Mouse (Mus musculus): ENCODE measurements around the gene Fgd2.

Fgd2 gene

DNA sequence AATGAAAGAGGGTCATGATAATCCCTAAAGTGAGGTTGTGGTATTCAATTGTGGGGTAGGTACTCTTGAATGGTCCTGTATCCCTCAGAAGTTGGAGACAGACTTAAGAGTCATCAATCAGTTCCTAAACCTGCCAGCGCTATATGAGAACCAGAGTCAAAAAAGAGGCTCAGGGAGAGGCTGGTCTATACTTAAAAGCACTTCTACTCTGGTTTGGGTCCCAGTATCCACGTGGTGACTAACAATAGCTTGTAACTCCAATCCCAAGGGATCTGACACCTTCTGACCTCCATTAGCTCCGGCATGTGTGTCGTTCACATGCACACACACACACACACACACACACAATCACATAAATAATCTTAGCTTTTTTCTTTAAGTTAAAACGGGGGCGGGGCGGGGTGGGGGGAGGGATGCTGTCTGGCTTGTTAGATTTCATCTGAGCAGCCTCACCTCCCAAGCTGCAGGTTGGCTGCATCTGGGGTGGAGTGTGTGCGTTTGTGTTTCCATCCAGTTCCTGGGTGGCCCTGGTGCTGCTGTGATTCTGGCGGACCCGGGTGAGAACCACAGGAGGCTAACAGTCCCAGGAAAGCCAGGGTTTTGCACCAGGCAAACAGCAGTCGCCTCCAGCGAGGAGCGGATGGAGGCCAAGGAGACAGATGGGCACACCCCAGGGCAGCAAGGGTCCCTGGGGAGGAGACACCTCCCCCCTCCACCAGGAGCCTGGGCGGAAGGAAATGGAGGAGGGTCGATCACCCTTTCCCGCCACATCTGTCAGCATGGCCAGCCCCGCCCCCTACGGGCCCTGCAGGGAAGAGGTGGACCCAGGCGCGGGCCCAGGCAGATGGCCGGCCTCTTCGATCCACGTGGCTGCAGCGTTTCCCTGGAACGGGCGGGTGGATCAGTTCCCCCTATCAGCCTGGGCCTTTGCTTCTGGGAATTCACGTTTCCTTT lies 37.0 kb downstream of the Fgd2 start:
- DNase-seq (ENCODE audit: low spot score), result peak; percentile 47

DNA sequence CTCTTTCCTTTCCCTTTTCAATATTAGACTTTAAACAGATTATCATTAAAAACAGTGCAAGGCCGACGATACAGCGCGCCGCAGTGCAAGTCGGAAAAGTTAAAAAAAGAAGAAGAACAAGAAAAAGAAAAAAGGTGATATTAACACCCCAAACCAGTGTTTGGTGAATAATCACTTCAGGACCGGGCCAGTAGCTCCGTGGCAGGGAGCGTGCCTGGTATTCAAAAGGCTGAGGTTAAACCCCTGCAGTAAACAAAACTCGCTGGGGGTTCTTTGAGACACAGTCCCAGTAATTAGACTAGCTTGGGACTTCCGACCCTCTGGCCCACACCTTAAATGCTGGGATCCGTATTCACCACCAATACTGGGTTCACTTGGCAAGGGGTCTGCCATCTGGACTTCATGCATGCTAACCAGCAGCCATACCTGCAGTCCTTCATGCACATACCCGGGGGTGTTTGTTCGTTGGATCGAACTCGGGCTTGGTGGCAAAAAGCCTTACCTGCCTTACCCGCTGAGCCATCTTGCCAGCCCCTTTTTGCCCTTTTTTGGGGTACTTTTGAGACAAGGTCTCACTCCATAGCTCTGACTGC lies 37.8 kb downstream of the Fgd2 start:
- no peak for DNase-seq (ENCODE audit: low spot score)

DNA sequence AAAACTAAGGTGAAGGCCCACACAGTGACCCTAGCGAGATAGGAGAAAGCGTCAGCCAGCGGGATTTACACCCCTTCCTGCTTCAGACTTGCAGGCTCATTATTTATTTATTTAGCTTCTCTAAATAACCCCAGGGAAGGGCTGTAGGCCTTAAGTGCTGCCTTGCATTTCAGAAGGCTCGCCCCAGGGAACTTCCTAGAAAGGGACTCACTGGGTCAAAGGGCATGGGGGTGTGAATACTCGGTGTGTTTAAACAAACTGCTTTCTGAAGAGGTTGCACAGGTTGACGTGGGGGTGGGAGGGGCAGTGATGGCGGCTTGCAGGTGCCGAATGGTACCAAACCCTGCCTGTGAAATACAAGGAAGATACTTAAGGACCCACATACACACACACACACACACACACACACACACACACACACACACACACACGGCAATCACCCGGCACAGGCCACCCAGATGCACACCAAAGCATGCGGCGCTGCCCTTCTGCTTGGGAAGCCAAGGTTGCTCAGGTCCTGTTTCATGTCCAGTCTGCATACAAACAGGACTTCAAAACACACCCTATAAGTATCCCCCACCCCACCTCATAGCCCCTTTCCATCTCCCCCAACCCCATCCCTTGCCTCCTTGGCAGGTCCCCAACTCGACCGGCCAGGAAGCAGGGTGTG lies 38.7 kb downstream of the Fgd2 start:
- DNase-seq (ENCODE audit: low spot score), result no peak

DNA sequence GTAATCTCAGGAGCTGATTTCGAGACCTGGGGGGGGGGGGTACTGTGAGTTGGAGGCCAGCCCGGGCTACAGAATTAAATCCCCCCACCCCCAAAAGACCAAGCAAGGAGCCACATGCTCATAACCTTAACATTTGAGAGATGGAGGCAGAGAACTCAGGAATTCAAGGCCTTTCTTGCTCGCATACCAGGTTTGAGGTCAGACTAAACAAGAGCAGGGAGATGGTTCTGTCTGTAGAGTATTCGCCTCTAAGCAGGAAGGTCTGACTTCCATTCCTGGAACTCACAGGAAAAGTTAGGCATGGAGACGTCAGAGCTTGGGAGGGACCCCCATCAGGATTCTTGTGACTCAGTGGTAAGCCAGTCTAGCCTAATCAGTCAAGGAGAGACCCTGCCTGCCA lies 39.3 kb downstream of the Fgd2 start:
- no peak for DNase-seq (ENCODE audit: low spot score)

DNA sequence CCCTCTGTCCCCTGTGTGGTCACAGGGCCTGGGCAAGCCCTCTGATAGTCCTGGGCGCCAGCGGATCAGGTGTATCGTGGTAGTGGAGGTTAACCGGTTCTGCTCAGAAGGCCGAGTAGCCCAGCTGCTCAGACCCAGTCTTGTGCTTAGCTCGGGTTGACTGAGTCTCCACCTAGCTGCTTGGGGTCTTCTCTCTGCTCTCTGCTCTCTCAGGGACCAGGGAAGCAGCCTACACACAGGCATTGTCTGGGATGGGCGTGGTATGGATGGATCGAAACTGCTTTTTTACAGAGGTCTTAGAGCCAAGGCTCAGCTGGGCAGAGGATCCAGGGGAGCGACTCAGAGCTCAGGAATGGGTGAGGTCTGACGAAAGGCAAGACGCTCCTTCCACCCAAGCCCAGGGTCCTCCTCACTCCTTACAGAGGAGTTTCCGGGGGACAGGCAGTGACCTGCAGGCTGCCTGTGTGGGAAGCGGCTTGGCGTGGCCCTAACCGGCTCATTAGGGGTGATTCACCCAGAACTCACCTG lies 41.1 kb downstream of the Fgd2 start:
- DNase-seq (ENCODE audit: low spot score), result no peak

DNA sequence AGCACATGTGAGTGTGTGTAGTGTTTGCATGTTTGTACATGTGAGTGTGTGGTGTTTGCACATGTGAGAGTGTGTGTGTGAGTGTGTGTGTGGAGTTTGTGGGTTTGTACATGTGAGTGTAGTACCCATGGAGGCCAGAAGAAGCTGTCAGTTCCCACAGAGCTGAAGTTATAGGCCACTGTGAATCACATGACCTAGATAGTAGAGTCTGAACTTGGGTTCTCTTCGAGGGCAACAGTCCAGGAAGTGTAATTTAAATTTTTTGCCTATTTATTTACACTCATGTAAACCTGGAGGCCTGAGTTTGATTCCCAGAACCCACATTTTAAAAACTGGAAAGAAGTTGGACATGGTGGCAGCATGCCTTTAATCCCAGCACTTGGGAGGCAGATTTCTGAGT lies 42.5 kb downstream of the Fgd2 start:
- no peak for DNase-seq (ENCODE audit: low spot score)

DNA sequence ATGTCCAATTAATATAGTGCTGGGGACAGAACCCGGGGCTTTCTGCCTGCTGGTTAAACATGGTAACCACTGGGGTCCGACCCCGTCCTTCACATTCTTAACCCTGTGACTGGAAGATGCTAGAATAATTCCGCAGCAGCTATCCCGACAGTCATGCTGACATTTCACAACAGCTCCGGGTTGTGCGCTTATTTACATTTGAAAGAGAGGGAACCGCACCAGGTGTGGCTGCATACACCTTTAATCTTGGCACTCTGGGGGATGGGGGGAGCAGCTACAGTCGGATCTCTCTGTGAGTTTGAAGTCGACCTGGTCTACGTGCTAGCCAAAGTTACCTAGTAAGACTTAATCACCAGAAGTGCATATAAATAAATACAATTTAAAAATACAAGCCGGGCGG lies 44.8 kb downstream of the Fgd2 start:
- no peak for DNase-seq (ENCODE audit: low spot score)

DNA sequence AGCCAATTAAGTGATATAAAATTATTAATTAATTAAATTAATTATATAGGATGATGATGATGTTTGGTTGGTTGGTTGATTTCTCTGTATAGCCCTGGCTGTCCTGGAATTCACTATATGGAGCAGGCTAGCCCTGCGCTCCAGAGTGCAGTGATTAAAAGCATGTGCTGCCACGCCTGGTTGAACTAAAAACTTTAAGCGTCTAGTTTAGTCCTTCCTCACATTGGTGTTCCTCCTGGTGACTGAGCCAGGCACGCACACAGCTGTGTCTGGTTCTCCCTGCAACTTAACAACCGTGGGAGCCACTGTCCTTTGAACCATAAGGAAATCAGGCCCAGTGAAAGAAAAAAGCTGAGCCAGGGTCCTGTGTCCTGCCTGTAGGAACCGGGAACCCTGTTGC lies 45.4 kb downstream of the Fgd2 start:
- DNase-seq (ENCODE audit: low spot score), result no peak

DNA sequence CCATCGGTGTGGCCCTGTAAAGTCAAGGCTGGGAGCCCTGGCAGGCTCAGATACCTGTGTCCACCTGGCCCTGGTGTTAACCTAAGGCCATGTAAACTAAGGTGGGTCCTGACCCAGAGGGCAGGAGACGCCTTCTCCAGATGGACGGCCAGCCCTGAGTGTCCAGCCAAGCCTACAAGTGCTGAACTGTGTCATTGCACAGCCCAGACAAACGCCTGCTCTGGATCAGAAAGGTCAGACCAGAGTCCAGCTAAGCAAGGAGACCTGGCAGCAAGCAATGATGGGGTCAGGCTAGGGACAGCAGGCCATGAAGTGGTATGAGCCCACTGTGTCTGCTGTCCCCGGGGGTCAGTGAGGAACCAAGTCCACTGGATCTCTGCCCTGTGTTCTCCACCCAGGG lies 46.7 kb downstream of the Fgd2 start:
- DNase-seq (ENCODE audit: low spot score), result no peak

DNA sequence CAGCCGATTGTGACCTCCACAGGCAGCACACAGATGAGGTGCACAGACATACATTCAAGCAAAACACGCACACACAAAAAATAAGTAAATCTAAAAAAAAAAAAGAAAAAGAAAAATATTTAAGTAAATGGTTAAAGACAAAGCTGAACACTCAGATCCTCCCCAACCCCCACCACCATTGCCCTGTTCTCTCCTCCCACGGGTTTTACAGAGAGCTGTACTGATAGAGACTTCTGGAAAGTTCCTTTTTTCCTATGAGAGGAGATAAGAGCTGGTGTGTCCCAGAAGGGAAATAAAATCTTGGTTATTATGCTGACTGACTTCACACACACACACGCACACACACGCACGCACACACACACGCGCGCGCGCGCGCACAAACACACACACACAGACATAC lies 47.6 kb downstream of the Fgd2 start:
- DNase-seq (ENCODE audit: low spot score), result no peak

DNA sequence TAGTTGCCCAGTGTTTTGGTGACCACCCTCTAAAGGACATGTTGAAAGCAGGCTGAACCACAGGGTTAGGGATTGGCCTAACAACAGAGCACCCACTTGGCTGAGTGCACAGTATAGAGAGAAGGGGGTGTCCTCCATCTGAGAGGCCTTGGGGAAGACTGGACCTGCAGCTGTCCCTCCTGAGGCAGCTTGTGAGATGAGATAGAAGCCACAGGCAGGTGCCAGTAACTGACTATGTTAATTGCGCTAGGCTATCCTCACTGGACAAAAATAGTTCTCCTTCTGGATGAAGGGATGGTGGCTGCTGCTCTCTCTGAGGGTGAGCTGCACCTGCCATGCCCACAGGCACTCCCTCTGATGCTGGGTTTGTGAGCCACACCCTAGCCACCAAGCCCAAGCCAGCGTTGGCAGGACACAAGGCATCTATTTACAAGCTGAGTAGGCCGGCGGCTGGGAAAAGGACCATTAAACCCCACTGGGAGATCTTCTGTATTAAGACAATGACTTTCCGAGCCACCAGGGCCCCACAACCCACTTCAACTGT lies 49.2 kb downstream of the Fgd2 start:
- DNase-seq (ENCODE audit: low spot score), result no peak

DNA sequence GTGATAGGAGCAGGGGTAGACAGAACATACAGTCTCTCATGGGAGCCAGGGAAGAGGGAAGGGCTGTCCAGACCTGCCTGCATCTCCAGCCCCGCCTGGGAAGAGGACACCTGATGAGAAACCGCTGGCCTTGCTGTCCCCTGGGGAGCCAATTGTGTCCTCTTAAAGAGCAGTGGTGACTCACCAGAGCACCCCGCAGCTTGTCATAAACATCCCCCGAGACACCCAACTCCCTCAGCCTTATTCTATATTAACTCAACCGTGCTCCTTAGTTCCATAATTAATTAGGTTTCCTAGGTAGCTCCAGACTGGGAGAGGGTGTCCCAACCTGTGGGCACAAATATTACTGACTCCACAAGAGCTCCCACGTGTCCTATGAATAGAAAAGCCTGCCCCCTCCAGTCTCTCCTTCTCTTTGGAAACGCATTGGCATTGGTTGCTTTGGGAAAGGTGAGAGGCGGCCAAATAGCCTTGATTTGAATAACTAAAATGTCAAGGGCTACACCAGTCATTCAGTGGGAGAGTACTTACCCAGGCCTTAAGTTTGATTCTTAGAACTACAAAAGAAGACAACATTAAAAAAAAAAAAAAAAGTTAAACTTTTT lies 51.2 kb downstream of the Fgd2 start:
- DNase-seq (ENCODE audit: low spot score), result no peak

DNA sequence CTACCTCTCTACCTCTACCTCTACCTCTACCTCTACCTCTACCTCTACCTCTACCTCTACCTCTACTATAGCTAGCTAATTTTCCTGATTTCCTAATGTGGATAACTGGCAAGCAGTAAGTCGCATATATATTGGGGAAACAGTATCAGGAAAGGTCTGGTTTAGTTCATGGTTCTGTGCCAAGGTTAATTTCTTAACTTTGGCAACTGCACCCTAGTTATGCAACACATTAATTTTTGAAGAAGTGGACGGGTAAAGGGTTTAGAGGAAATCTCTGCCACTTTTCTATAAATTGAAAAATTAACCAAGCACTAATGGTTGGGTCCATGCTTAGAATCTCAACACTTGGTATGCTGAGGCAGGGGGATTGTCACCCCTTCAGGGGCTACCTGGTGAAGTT lies 53.9 kb downstream of the Fgd2 start:
- DNase-seq (ENCODE audit: low spot score), result no peak

DNA sequence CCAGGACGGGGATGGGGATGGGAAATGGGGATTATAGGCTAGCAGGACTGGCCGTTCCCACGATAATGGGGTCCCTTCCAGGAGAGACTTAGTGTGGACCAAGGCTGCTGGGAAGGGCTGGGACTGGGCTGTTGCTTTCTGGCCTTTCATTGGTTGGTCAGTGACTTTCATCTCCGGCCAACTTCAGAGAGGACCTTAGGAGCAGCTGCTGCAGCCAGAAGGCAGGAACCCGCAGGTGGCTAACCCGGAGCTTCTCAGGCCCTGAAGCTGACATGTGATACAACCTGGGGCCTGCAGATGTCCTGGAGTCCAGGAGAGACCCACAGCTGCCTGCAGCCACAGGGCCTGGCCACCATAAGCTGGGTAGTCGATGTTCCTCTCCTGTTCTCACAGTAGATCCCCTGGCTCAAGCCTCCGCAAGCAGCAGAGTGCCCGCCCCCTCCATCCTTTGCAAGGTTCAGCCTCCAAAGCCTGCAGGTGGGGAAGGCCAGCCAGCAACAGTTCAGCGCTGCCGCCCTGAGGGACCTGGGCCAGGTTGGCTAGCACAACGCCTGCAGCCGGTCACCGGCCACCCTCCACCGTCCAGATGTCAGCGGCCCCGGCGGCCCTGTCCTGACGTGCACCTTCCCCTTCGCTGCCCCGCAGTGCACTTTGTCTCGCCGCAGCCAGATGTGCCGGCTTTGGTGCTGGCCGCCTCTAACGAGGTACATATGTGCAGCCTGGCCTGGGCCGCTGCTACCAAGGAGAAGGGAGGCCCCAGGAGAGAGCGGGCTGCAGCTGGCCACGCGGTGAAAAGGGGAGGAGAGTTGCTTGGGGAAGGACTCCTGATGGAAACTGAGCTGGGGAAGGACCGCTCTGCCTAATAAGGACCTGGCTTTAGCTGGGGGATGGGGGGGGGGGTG lies 55.3 kb downstream of the Fgd2 start:
- no peak for DNase-seq (ENCODE audit: low spot score)

DNA sequence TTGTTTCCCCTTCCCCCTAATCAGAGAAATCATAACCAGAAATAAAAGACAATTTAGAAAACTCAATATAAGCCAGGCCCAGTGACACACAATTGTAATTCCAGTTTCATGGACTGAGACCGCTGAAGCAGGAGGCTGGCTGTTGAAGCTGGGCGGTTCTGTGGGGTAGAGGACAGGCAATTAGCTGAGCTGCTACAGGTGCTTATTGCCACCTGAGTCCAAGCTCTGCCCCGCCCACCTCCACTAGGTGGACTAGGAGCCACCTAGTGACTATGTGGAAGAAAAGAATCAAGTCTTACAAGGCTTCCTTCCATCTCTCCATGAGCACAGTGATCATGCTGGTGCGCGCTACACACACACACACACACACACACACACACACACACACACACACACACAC lies 56.0 kb downstream of the Fgd2 start:
- DNase-seq (ENCODE audit: low spot score), result no peak

DNA sequence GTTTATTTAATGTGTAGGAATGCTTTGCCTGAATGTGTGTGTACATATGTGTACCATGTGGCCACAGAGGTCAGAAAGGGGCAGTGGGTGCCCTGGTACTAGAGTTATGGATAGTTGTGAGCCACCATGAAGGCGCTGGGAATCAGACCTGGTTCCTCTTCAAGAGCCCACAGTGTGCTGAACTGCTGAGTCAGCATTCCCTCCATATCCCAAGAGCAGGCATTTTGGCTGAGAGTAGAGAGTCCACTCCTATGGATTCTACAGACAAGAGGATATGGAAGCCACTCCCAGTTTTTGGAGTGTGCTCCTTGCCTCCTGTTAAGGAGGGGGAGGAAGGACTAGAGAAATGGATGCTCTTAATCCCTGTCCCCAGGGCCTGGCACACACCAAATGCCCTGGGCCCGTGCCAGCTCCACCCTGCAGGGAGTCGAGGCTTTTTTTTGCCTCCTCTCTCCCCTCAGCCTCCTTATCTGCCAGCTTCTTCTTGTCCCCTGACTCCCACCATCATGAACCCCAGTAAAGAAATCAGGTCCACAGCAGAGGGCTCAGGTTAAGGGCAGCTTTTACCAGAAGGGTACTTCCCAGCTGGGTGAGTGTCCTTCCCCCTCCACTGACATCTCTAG lies 58.2 kb downstream of the Fgd2 start:
- DNase-seq (ENCODE audit: low spot score), result no peak

DNA sequence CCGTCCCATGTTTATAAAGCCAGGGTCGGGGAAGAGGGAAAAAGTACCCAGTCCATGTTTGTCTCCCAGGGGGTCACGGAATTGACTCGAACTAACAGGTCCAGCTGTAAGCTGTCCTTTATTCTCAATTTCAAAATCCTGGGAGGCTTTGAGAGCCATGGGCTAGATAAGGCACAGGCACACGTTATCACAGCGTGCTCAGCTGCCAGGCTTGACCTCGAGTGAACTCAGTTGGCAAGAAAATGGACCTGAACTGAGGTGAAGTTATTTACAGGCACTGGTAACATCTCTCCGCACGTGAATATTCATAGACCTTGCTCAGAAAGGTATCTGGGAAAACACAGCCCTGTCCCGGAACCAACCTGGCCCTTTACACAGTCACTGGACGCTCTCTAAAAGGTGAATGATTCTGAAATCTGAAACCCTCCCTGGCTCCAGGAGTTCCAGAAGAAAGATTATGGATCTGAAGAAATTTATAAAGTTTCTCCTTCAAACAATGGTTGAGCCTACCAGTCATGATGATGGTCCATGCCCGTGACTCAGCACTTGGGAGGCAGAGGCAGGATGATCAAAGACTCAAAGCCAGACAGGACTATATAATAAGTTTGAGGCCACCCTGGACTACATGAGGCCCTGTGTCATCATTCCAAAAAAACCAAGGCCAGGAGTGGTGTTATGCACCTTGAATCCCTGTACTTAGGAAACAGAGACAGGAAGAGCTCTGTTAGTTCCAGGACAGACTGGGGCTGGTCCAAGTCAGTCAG lies 59.4 kb downstream of the Fgd2 start:
- DNase-seq (ENCODE audit: low spot score), result no peak

DNA sequence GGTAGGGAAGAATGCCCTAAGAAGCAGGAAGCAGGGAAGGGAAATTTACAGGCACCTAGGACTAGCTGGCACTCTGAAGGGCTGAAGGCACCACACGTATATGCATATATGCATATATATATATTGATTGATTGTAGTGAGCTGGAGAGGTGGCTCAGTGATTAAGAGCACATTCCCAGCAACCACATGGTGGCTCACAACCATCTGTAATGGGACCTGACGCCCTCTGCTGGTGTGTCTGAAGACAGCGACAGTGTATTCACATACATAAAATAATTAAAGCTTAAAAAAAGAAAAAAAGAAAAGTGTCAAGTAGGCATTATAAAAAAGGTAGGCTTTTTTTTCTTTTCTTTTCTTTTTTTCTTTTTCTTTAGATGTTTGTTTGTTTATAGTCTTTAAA lies 60.6 kb downstream of the Fgd2 start:
- DNase-seq (ENCODE audit: low spot score), result no peak

DNA sequence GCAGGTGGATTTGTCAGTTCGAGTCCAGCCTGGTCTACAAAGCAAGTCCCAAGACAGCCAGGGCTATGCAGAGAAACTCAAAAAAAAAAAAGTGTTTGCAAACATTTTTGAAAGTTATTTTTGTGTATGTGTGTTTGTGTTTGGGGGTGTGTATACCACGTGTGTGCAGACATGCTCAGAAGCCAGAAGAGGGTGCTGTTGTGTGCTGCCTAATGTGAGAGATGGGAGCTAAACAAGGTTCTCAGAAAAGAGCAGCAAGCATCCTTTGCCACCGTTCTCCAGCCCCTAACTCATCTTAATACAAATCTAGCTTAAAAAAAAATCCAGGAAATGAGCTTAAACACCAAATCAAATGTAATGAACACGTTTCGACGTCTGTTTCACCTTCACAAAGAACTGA lies 61.6 kb downstream of the Fgd2 start:
- DNase-seq (ENCODE audit: low spot score), result no peak

DNA sequence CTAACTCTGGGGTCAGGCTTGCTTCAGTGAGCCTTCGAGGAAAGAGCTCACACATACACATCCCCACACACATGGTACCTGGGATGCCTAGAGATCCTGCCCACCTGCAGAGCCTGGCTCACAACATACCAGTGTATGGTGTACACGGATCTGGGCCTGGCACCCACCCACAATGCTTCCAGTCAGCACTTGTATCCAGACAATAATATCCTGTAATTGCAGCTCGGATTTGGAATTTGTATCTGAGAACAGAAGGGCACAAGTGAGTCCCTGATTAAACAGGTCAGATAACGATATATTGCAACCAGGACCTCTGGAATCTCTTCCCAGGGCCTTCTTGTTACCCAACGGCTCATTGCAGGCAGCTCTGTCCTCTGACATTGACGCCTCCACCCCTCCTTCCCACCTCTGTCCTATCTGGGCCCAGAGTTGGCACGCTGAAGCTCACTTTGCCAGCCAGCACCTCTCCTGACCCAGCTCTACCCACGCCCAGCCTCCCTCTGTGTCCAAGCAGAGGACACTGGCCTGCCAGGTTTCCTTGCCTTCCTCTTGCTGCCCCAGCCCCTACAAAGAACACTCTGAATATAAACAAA lies 62.3 kb downstream of the Fgd2 start:
- DNase-seq (ENCODE audit: low spot score), result no peak

Measured in T-cell, adult 2 months (primary cell).